Mouse (Mus musculus): ENCODE measurements around the gene Lrfn5. TPM values are rescaled to one million over a fixed set of nuclear protein-coding genes. Genes with fewer than 3 reads are reported as not detected.

Lrfn5 gene
- polyA plus RNA-seq, 1 experiment from 2014 or later, result 4.0 TPM

- ATAC-seq (replicated peaks; ENCODE audit: low FRiP score) (no peak), DNase-seq (ENCODE audit: low spot score) (no peak)
- WGBS, result 93% methylated on average over 3 of the region's 3 CpGs
- H3K4me3 ChIP-seq (ENCODE audit: low read depth, low read length), result no peak overlapping the region
- no peaks in the 10 kb centered on the region for H3K9me3 ChIP-seq (ENCODE audit: control insufficient read depth, low read length)
- H3K4me1 ChIP-seq (replicated peaks; ENCODE audit: control insufficient read depth, insufficient read depth, low read length), result no peaks in the 10 kb centered on the region
- no peak overlapping the region for H3K27ac ChIP-seq (ENCODE audit: low read depth, low read length)
- H3K27me3 ChIP-seq (ENCODE audit: control insufficient read depth, insufficient read depth, low read length), result no peaks in the 10 kb centered on the region
- no peak overlapping the region for H3K4me2 ChIP-seq (ENCODE audit: low read depth, low read length, severe bottlenecking)
- H3K9ac ChIP-seq (ENCODE audit: low read length), result no peak overlapping the region
- H3K36me3 ChIP-seq (ENCODE audit: control insufficient read depth, insufficient read depth, low read length), result no peaks in the 10 kb centered on the region
Measured at GRCm38 (mm10) chr12:61607871-61608270, 84.9 kb downstream of the Lrfn5 start.

GRCm38 (mm10) chr12:61610081-61610480 lies 87.1 kb downstream of the Lrfn5 start:
- Histone ChIP-seq H3K27ac (ENCODE audit: low read depth, low read length) (no peak overlapping the region), H3K36me3 (ENCODE audit: control insufficient read depth, insufficient read depth, low read length) (no peaks in the 10 kb centered on the region), H3K9ac (ENCODE audit: low read length) (no peak overlapping the region), H3K27me3 (ENCODE audit: control insufficient read depth, insufficient read depth, low read length) (no peaks in the 10 kb centered on the region), H3K4me2 (ENCODE audit: low read depth, low read length, severe bottlenecking) (no peak overlapping the region), H3K9me3 (ENCODE audit: control insufficient read depth, low read length) (no peaks in the 10 kb centered on the region), H3K4me3 (ENCODE audit: low read depth, low read length) (no peak overlapping the region), H3K4me1 (replicated peaks; ENCODE audit: control insufficient read depth, insufficient read depth, low read length) (no peaks in the 10 kb centered on the region)
- WGBS, result 85% methylated on average over 1 of the region's 1 CpGs
- DNase-seq (ENCODE audit: low spot score) (no peak), ATAC-seq (replicated peaks; ENCODE audit: low FRiP score) (no peak)

- Histone ChIP-seq H3K27ac (ENCODE audit: low read depth, low read length) (no peak overlapping the region), H3K9ac (ENCODE audit: low read length) (no peak overlapping the region)
- no peak for ATAC-seq (replicated peaks; ENCODE audit: low FRiP score)
Measured at GRCm38 (mm10) chr12:61624532-61624931, 101.6 kb downstream of the Lrfn5 start.

GRCm38 (mm10) chr12:61654380-61654779 lies 131.4 kb downstream of the Lrfn5 start:
- Histone ChIP-seq H3K4me2 (ENCODE audit: low read depth, low read length, severe bottlenecking) (no peak overlapping the region), H3K4me1 (replicated peaks; ENCODE audit: control insufficient read depth, insufficient read depth, low read length) (no peaks in the 10 kb centered on the region), H3K36me3 (ENCODE audit: control insufficient read depth, insufficient read depth, low read length) (no peaks in the 10 kb centered on the region), H3K27me3 (ENCODE audit: control insufficient read depth, insufficient read depth, low read length) (no peaks in the 10 kb centered on the region), H3K9ac (ENCODE audit: low read length) (no peak overlapping the region), H3K4me3 (ENCODE audit: low read depth, low read length) (no peak overlapping the region), H3K9me3 (ENCODE audit: control insufficient read depth, low read length) (no peaks in the 10 kb centered on the region), H3K27ac (ENCODE audit: low read depth, low read length) (no peak overlapping the region)
- ATAC-seq (replicated peaks; ENCODE audit: low FRiP score) (no peak), DNase-seq (ENCODE audit: low spot score) (no peak)
- 93% methylated on average over 5 of the region's 5 CpGs for WGBS

More at GRCm38 (mm10) chr12:61624532-61624931, 101.6 kb downstream of the Lrfn5 start:
- Histone ChIP-seq H3K4me3 (ENCODE audit: low read depth, low read length) (no peak overlapping the region), H3K4me2 (ENCODE audit: low read depth, low read length, severe bottlenecking) (no peak overlapping the region), H3K36me3 (ENCODE audit: control insufficient read depth, insufficient read depth, low read length) (no peaks in the 10 kb centered on the region), H3K9me3 (ENCODE audit: control insufficient read depth, low read length) (no peaks in the 10 kb centered on the region), H3K4me1 (replicated peaks; ENCODE audit: control insufficient read depth, insufficient read depth, low read length) (no peaks in the 10 kb centered on the region), H3K27me3 (ENCODE audit: control insufficient read depth, insufficient read depth, low read length) (no peaks in the 10 kb centered on the region)
- no peak for DNase-seq (ENCODE audit: low spot score)

- ATAC-seq (replicated peaks; ENCODE audit: low FRiP score) (no peak), DNase-seq (ENCODE audit: low spot score) (no peak)
- Histone ChIP-seq H3K4me2 (ENCODE audit: low read depth, low read length, severe bottlenecking) (no peak overlapping the region), H3K27me3 (ENCODE audit: control insufficient read depth, insufficient read depth, low read length) (no peaks in the 10 kb centered on the region), H3K36me3 (ENCODE audit: control insufficient read depth, insufficient read depth, low read length) (no peaks in the 10 kb centered on the region), H3K4me1 (replicated peaks; ENCODE audit: control insufficient read depth, insufficient read depth, low read length) (no peaks in the 10 kb centered on the region), H3K9me3 (ENCODE audit: control insufficient read depth, low read length) (no peaks in the 10 kb centered on the region), H3K9ac (ENCODE audit: low read length) (no peak overlapping the region), H3K4me3 (ENCODE audit: low read depth, low read length) (no peak overlapping the region), H3K27ac (ENCODE audit: low read depth, low read length) (no peak overlapping the region)
Measured at GRCm38 (mm10) chr12:61723158-61723557, 200.2 kb downstream of the Lrfn5 start.

- WGBS, result 86% methylated on average over 4 of the region's 4 CpGs
- no peak overlapping the region for H3K27ac ChIP-seq (ENCODE audit: low read depth, low read length)
Measured at GRCm38 (mm10) chr12:61807073-61807605, 284.2 kb downstream of the Lrfn5 start.

GRCm38 (mm10) chr12:61823601-61824000 lies 300.7 kb downstream of the Lrfn5 start:
- DNase-seq (ENCODE audit: low spot score) (no peak), ATAC-seq (replicated peaks; ENCODE audit: low FRiP score) (no peak)
- Histone ChIP-seq H3K4me1 (replicated peaks; ENCODE audit: control insufficient read depth, insufficient read depth, low read length) (no peaks in the 10 kb centered on the region), H3K9ac (ENCODE audit: low read length) (no peak overlapping the region), H3K4me2 (ENCODE audit: low read depth, low read length, severe bottlenecking) (no peak overlapping the region), H3K27ac (ENCODE audit: low read depth, low read length) (no peak overlapping the region), H3K9me3 (ENCODE audit: control insufficient read depth, low read length) (no peaks in the 10 kb centered on the region), H3K4me3 (ENCODE audit: low read depth, low read length) (no peak overlapping the region), H3K27me3 (ENCODE audit: control insufficient read depth, insufficient read depth, low read length) (no peaks in the 10 kb centered on the region), H3K36me3 (ENCODE audit: control insufficient read depth, insufficient read depth, low read length) (no peaks in the 10 kb centered on the region)
- 94% methylated on average over 5 of the region's 5 CpGs for WGBS

More at GRCm38 (mm10) chr12:61807073-61807605, 284.2 kb downstream of the Lrfn5 start:
- Histone ChIP-seq H3K4me1 (replicated peaks; ENCODE audit: control insufficient read depth, insufficient read depth, low read length) (no peaks in the 10 kb centered on the region), H3K4me3 (ENCODE audit: low read depth, low read length) (no peak overlapping the region), H3K4me2 (ENCODE audit: low read depth, low read length, severe bottlenecking) (no peak overlapping the region), H3K36me3 (ENCODE audit: control insufficient read depth, insufficient read depth, low read length) (no peaks in the 10 kb centered on the region), H3K9me3 (ENCODE audit: control insufficient read depth, low read length) (no peaks in the 10 kb centered on the region), H3K27me3 (ENCODE audit: control insufficient read depth, insufficient read depth, low read length) (no peaks in the 10 kb centered on the region), H3K9ac (ENCODE audit: low read length) (no peak overlapping the region)
- ATAC-seq (replicated peaks; ENCODE audit: low FRiP score), result no peak
- DNase-seq (ENCODE audit: low spot score), result no peak

GRCm38 (mm10) chr12:61826311-61826710 lies 303.4 kb downstream of the Lrfn5 start:
- ATAC-seq (replicated peaks; ENCODE audit: low FRiP score) (no peak), DNase-seq (ENCODE audit: low spot score) (no peak)
- Histone ChIP-seq H3K4me2 (ENCODE audit: low read depth, low read length, severe bottlenecking) (no peak overlapping the region), H3K9me3 (ENCODE audit: control insufficient read depth, low read length) (no peaks in the 10 kb centered on the region), H3K36me3 (ENCODE audit: control insufficient read depth, insufficient read depth, low read length) (no peaks in the 10 kb centered on the region), H3K4me3 (ENCODE audit: low read depth, low read length) (no peak overlapping the region), H3K27me3 (ENCODE audit: control insufficient read depth, insufficient read depth, low read length) (no peaks in the 10 kb centered on the region), H3K9ac (ENCODE audit: low read length) (no peak overlapping the region), H3K4me1 (replicated peaks; ENCODE audit: control insufficient read depth, insufficient read depth, low read length) (no peaks in the 10 kb centered on the region), H3K27ac (ENCODE audit: low read depth, low read length) (no peak overlapping the region)
- 11% methylated on average over 1 of the region's 1 CpGs for WGBS

- DNase-seq (ENCODE audit: low spot score), result no peak
- no peaks in the 10 kb centered on the region for H3K4me1 ChIP-seq (replicated peaks; ENCODE audit: control insufficient read depth, insufficient read depth, low read length)
- H3K27me3 ChIP-seq (ENCODE audit: control insufficient read depth, insufficient read depth, low read length), result no peaks in the 10 kb centered on the region
- WGBS, result 86% methylated on average over 9 of the region's 9 CpGs
- no peaks in the 10 kb centered on the region for H3K36me3 ChIP-seq (ENCODE audit: control insufficient read depth, insufficient read depth, low read length)
- H3K4me3 ChIP-seq (ENCODE audit: low read depth, low read length), result no peak overlapping the region
- H3K9ac ChIP-seq (ENCODE audit: low read length), result no peak overlapping the region
- no peak overlapping the region for H3K27ac ChIP-seq (ENCODE audit: low read depth, low read length)
- no peak for ATAC-seq (replicated peaks; ENCODE audit: low FRiP score)
- no peak overlapping the region for H3K4me2 ChIP-seq (ENCODE audit: low read depth, low read length, severe bottlenecking)
- H3K9me3 ChIP-seq (ENCODE audit: control insufficient read depth, low read length), result no peaks in the 10 kb centered on the region
Measured at GRCm38 (mm10) chr12:61842599-61843291, 319.8 kb downstream of the Lrfn5 start.

Data from forebrain, embryonic 11.5 days (tissue).